Mouse (Mus musculus): ENCODE measurements at regions not wholly inside any gene's neighbourhood (a gene's known extent, or its start where the extent isn't known, plus 50 kb on each side); places are given as distances from the start of the nearest gene placed in this dataset.

DNA sequence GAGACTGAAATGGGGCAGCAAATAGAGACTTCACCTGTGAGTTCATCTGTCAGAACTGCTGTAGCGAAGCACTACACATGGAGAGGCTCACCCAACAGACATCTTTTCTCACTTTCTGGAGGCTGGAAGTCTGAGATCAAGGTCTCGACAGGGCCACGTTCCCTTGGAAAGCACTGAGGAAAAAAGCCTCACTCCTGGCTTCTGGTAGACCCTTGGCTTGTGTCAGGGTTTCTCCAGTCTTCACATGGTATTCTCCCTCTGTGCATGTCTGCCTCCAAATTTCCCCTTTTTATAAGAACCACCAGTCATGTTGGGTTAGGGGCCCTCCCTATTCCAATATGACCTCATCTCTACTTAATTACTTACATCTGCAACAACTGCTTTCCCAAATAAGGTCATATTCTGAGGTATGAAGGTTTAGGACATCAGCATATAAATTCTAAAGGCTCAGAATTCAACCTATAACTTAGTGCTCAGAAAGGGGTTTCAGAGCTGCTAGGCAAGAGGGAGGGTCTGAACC, 124.1 kb downstream of the Cyp26a1 start:
- Histone ChIP-seq H3K27ac (ENCODE audit: low read length) (no peak overlapping the region), H3K4me1 (replicated peaks; ENCODE audit: control insufficient read depth, insufficient read depth, low read length) (no peaks in the 10 kb centered on the region), H3K9me3 (ENCODE audit: control insufficient read depth, low read length) (no peaks in the 10 kb centered on the region), H3K4me2 (ENCODE audit: low read depth, low read length) (no peak overlapping the region), H3K4me3 (ENCODE audit: low read length) (no peak overlapping the region), H3K9ac (ENCODE audit: low read length) (no peak overlapping the region), H3K27me3 (ENCODE audit: control insufficient read depth, insufficient read depth, low read depth, low read length) (no peaks in the 10 kb centered on the region), H3K36me3 (ENCODE audit: control insufficient read depth, insufficient read depth, low read length) (no peaks in the 10 kb centered on the region)
- 71% methylated on average over 3 of the region's 3 CpGs for WGBS
- no peak for ATAC-seq (ENCODE audit: low read depth)

DNA sequence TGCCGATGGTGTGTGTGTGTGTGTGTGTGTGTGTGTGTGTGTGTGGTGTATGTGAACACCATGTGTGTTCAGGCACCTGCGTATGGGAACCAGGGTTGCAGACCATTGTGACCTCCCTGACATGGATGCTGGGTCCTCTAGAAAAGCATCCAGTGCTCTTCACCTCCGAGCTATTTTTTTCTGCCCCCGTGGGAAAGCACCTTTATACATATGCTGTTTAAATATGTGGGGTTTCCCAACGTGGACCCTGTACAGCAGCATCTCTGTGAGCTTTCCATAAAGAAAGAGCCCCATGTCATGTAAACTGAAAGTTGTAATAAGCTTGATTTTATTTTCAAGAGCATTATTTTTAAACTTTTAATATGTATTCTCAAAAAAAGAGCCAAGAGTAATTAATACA, 126.6 kb downstream of the Cyp26a1 start:
- H3K4me1 ChIP-seq (replicated peaks; ENCODE audit: control insufficient read depth, insufficient read depth, low read length): no peaks in the 10 kb centered on the region
- H3K27ac ChIP-seq (ENCODE audit: low read length): no peak overlapping the region
- 75% methylated on average over 5 of the region's 5 CpGs for WGBS
- H3K9ac ChIP-seq (ENCODE audit: low read length): no peak overlapping the region
- ATAC-seq (ENCODE audit: low read depth): no peak
- H3K9me3 ChIP-seq (ENCODE audit: control insufficient read depth, low read length): no peaks in the 10 kb centered on the region
- H3K36me3 ChIP-seq (ENCODE audit: control insufficient read depth, insufficient read depth, low read length): no peaks in the 10 kb centered on the region
- H3K4me2 ChIP-seq (ENCODE audit: low read depth, low read length): no peak overlapping the region
- H3K27me3 ChIP-seq (ENCODE audit: control insufficient read depth, insufficient read depth, low read depth, low read length): no peaks in the 10 kb centered on the region
- no peak overlapping the region for H3K4me3 ChIP-seq (ENCODE audit: low read length)

DNA sequence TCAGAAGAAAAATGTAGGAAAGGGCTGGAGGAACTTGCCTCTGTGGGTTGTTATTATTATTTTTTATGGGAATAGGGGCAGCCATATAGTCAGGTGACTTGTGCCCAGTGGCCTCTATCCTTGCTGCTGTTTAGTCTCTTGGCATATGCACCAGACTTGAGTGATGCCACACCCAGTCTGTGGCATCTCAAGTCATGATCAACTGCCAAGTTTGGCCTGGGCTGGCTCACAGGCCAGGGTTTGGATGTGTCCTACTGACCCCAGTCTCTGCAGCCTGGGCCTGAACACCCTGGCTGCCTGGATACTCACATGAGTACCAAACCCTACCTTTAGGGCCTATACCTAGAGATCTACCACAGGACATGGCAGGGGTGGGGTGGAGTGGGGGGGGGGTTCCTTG, 133.8 kb downstream of the Cyp26a1 start:
- Histone ChIP-seq H3K27ac (ENCODE audit: low read length) (no peak overlapping the region), H3K27me3 (ENCODE audit: control insufficient read depth, insufficient read depth, low read depth, low read length) (no peaks in the 10 kb centered on the region), H3K36me3 (ENCODE audit: control insufficient read depth, insufficient read depth, low read length) (no peaks in the 10 kb centered on the region), H3K9me3 (ENCODE audit: control insufficient read depth, low read length) (no peaks in the 10 kb centered on the region), H3K9ac (ENCODE audit: low read length) (no peak overlapping the region), H3K4me2 (ENCODE audit: low read depth, low read length) (no peak overlapping the region), H3K4me3 (ENCODE audit: low read length) (no peak overlapping the region), H3K4me1 (replicated peaks; ENCODE audit: control insufficient read depth, insufficient read depth, low read length) (no peaks in the 10 kb centered on the region)
- ATAC-seq (ENCODE audit: low read depth): no peak

DNA sequence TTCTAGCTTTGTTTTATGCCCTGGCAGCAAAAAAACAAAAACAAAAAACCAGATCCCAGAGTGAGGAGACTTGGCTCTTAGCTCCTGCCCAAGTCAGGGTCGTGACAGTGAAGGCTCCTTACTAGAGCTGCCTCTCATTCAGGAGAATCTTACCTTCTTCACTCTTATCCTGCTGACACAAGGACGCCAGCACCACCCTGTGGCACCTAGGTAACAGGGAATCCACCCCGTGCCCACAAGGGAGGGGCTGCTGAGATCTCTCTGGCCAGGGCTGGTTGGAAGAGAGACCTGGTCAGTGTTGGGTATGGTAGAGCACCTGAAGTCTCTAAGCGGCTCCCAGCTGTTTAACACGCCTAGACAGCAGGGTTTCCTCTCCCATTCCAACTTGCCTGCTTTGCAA, 139.3 kb downstream of the Cyp26a1 start:
- ATAC-seq (ENCODE audit: low read depth): no peak
- WGBS: 41% methylated on average over 5 of the region's 5 CpGs
- Histone ChIP-seq H3K9ac (ENCODE audit: low read length) (no peak overlapping the region), H3K4me3 (ENCODE audit: low read length) (no peak overlapping the region), H3K27me3 (ENCODE audit: control insufficient read depth, insufficient read depth, low read depth, low read length) (no peaks in the 10 kb centered on the region), H3K4me1 (replicated peaks; ENCODE audit: control insufficient read depth, insufficient read depth, low read length) (no peaks in the 10 kb centered on the region), H3K9me3 (ENCODE audit: control insufficient read depth, low read length) (no peaks in the 10 kb centered on the region), H3K27ac (ENCODE audit: low read length) (no peak overlapping the region), H3K4me2 (ENCODE audit: low read depth, low read length) (no peak overlapping the region), H3K36me3 (ENCODE audit: control insufficient read depth, insufficient read depth, low read length) (no peaks in the 10 kb centered on the region)

Measured in lung, embryonic 16.5 days (tissue).